Mouse (Mus musculus): ENCODE measurements around the gene Rad9b.

GRCm38 (mm10) chr5:122291553-122292339 is 62.3 kb downstream of the Rad9b start:
- no peak for TF ChIP-seq PAX5 (IDR thresholded peaks at IDR 0.05; ENCODE audit: low read length)
- TF ChIP-seq POLR2AphosphoS2 (IDR thresholded peaks at IDR 0.05; ENCODE audit: low read depth, low read length), result no peak
- no peak for TF ChIP-seq JUN (IDR thresholded peaks at IDR 0.05; ENCODE audit: insufficient read depth, low read depth, low read length)
- no peak for TF ChIP-seq CTCF (conservative IDR thresholded peaks at IDR 0.05 in 1 of 2, IDR thresholded peaks at IDR 0.05 in 1 of 2; ENCODE audit: low read depth in 2 of 2, low read length in 2 of 2)
- TF ChIP-seq CHD2 (IDR thresholded peaks at IDR 0.05; ENCODE audit: low read length), result no peak
- TF ChIP-seq MAX (IDR thresholded peaks at IDR 0.05; ENCODE audit: low read length), result no peak
- no peak for TF ChIP-seq MAZ (IDR thresholded peaks at IDR 0.05; ENCODE audit: low read depth, low read length)
- TF ChIP-seq POLR2A (IDR thresholded peaks at IDR 0.05; ENCODE audit: low read depth, low read length), result no peak
- TF ChIP-seq EP300 (IDR thresholded peaks at IDR 0.05; ENCODE audit: low read length), result no peak
- TF ChIP-seq MYC (IDR thresholded peaks at IDR 0.05; ENCODE audit: low read depth, low read length), result no peak
- TF ChIP-seq USF1 (IDR thresholded peaks at IDR 0.05; ENCODE audit: low read depth, low read length), result no peak
- TF ChIP-seq RAD21 (IDR thresholded peaks at IDR 0.05; ENCODE audit: low read depth, low read length), result no peak
